Mouse (Mus musculus) lung, adult 2 months (tissue): Measurements from ENCODE around the gene Pdxdc1. TPM values are rescaled to one million over a fixed set of nuclear protein-coding genes. Genes with fewer than 3 reads are reported as not detected.

ENCODE experiments used
- DNase-seq: peaks from one replicate; pipeline ENCODE4 v3.0.0; 2022
- H3K4me1 ChIP-seq: fragments of 200-500 bp; 2 replicates; pipeline ENCODE4 v1.6.1; 2011; ENCODE audit warnings: low read length; ENCODE audit not compliant: control insufficient read depth, insufficient read depth
- H3K4me3 ChIP-seq: fragments of 200-500 bp; replicated peaks from 2 replicates; pipeline ENCODE3; 2011; ENCODE audit warnings: low read depth, mild to moderate bottlenecking, control low read depth, low read length; ENCODE audit errors: extremely low read depth
- CTCF ChIP-seq: fragments of 200-500 bp; IDR thresholded peaks from 2 replicates; pipeline ENCODE4 v1.5.1; 2011; ENCODE audit warnings: mild to moderate bottlenecking, low read length, control low read depth; ENCODE audit not compliant: insufficient read depth
- POLR2A ChIP-seq: fragments of 200-500 bp; IDR thresholded peaks from 2 replicates; pipeline ENCODE4 v1.6.1; 2011; ENCODE audit warnings: low read depth, mild to moderate bottlenecking, control low read depth, low read length, borderline replicate concordance; ENCODE audit errors: extremely low read depth
- WGBS: fragments of 180-500 bp; shearing (Covaris S2); methylation state at CpG from one replicate; pipeline ENCODE4 v1.1.7; 2018; 5-methylcytosine and 5-hydroxymethylcytosine counted together
- polyA plus RNA-seq: library from polyadenylated mRNA; depleted of rRNA; stranded (reverse); fragments of >200 nt; gene quantifications from 2 replicates; pipeline ENCODE4 v1.2.3, GENCODE M21; 2012

Pdxdc1 gene
- polyA plus RNA-seq, 1 experiment = 84.5 TPM

DNA sequence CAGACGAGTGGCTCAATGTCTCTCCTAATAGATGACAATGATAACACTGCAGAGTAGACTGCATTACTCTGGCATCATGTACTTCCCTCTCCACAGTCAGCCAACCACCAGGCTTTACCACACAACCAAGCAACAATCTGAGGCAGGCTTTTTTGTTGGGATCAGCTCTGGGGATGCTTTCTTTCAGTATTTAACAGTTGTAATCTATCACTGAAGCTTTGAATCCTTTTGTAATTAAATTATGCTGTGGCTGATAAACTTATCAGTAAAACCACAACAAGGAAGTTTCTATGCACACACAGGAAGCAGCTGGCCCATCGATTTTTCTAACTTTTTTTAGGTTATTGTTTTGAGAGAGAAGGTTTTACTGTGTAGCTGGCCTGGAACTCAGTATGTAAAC is 54.6 kb downstream of the Pdxdc1 start:
- no peak for DNase-seq
- H3K4me3 ChIP-seq = no peak overlapping the region
- H3K4me1 ChIP-seq = peaks cover 3% of the 10 kb centered on the region; the same call in 1 of the 2 replicates
- no peak for TF ChIP-seq CTCF
- TF ChIP-seq POLR2A = no peak
- WGBS = 26% methylated on average over 2 of the region's 2 CpGs

DNA sequence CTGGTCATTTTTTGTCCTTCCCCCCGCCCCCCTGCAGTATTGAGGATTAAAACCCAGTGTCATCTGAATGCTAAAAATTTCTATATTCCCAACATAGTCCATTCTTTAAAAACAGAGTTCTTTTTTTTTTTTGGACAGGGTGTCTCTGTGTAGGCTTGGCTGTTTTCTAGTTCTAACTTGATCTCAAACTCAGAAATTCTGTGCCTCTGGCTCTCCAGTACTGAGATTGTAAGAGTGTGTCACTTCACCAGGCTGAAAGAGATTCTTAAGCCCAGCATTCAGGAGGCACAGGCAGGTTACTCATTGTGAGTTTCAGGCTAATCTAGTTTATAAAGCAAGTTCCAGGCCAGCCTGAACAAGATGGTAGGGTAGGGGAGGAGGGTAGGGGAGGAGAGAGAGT is 56.3 kb downstream of the Pdxdc1 start:
- Histone ChIP-seq H3K4me3 (no peak overlapping the region), H3K4me1 (peaks cover 3% of the 10 kb centered on the region; the same call in 1 of the 2 replicates)
- 93% methylated on average over 1 of the region's 1 CpGs for WGBS
- no peak for DNase-seq
- TF ChIP-seq POLR2A = no peak
- TF ChIP-seq CTCF = no peak

DNA sequence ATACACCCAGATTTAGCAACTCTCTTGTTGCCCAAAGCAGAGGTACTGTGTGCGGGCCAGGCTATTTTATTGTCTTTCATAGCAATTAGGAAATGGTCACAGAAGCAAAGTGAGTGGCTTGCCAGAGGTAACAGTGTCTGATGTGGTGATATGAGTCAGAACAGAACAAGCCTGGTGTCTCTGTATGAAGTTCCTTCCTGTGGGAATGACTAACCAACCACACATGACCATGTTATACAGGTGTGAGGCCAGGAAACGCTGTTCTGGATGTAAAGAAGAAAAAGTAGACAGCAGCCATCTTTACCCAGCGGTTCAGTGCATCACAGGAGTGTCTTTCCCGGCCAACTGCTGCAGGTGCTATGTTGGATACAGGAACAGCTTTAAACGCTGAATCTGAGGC is 57.9 kb downstream of the Pdxdc1 start:
- DNase-seq = no peak
- peaks cover 3% of the 10 kb centered on the region; the same call in 1 of the 2 replicates for H3K4me1 ChIP-seq
- no peak overlapping the region for H3K4me3 ChIP-seq
- WGBS = 92% methylated on average over 5 of the region's 5 CpGs
- no peak for TF ChIP-seq CTCF
- TF ChIP-seq POLR2A = no peak

DNA sequence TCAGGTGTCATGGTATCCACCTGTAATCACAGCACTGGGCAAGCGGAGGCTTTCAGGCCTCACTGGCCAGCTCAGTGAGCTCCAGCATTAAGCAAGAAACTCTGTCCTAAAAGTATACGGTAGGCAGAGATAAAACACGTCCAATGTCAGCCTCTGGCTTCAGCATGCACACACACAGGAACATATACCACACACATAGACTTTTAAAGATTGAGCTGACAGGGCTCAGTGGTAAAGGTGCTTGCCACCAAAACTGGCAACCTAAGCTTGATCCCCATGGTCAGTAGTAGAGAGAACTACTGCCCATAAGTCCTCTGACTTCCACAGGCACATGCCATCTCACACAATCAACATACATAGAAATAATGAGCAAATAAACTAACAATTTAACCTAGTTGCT is 62.0 kb downstream of the Pdxdc1 start:
- Histone ChIP-seq H3K4me3 (no peak overlapping the region), H3K4me1 (no peaks in the 10 kb centered on the region)
- DNase-seq = no peak
- TF ChIP-seq POLR2A = no peak
- no peak for TF ChIP-seq CTCF
- 88% methylated on average over 3 of the region's 3 CpGs for WGBS

DNA sequence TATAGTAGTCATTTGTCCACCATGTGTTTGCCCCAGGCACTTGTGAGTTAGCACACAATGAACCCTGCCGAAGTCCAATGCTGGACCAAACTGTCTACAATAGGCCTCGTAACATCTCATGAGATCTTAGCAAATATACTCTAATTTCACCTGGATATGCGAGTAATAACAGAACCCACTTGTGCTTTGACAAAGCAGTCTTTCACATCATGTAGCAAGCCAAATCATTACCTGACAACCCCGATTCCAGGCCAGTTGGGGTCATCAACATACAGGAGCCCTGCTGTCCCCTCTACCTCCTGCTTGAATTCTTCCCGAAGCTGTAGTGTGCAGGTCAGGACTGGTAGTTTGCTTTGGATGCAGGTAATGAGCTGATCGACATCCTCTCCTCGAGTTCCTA is 62.9 kb downstream of the Pdxdc1 start:
- no peak for DNase-seq
- no peaks in the 10 kb centered on the region for H3K4me1 ChIP-seq
- WGBS = 85% methylated on average over 7 of the region's 7 CpGs
- TF ChIP-seq POLR2A = no peak
- TF ChIP-seq CTCF = no peak
- H3K4me3 ChIP-seq = no peak overlapping the region

DNA sequence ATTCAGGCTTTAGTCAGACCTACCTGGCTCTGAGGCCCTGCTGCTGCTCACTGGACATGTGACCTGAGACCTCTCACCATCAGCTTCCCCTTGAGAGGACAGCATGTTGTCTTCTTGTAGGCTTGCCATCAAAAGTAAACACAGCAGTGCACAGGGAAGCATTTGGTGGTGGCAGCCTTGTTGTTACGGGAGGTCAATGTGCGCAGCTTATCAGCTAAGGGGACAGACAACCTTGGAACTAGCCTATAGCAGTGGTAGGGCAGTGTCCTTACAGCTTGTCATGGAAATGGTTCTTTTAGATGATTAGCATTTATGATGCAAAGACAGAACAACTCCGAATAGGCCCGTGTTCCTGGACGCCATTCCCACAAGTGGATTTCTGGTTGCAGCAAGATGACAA is 68.5 kb downstream of the Pdxdc1 start:
- TF ChIP-seq CTCF (no peak), POLR2A (no peak)
- Histone ChIP-seq H3K4me1 (no peaks in the 10 kb centered on the region), H3K4me3 (no peak overlapping the region)
- DNase-seq = no peak
- WGBS = 90% methylated on average over 5 of the region's 5 CpGs

DNA sequence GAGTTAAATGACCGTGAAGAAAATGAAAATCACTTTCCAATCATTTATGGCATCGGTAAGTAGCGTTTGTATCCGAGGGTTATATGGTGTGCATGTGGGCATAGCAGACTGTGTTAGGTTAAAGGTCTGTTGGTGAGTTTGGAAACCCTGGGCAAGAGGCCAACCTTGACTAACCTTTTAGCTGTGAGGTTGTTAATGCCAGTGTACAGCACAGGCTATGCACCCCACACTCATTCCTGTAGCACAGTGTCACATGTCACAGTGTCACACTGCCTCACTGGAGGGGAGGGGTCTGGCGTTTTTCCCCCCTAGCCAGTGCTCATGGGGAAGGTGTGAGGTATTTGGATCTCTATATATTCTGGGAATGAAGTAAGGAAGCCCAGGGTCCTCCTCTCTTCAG is 71.3 kb downstream of the Pdxdc1 start:
- Histone ChIP-seq H3K4me1 (no peaks in the 10 kb centered on the region), H3K4me3 (no peak overlapping the region)
- 79% methylated on average over 5 of the region's 5 CpGs for WGBS
- DNase-seq = no peak
- no peak for TF ChIP-seq POLR2A
- no peak for TF ChIP-seq CTCF

DNA sequence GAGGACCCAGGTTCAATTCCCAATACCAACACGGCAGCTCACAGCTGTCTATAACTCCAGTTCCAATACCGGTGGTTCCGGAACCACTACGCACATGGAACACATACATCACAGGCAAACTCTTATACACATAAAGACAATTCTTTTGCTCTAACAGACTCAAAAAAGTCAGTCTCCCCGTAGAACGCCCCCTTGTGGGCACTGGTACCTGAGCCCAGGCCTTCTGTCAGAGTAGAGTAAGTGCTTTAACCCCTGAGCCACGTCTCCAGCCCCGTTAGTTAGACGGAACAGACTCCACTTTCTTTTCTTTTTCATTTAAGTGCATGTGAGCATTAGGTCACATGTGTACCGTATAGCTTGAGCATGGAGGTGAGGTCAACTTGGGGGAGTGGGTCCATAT is 72.5 kb downstream of the Pdxdc1 start:
- H3K4me3 ChIP-seq = no peak overlapping the region
- no peaks in the 10 kb centered on the region; the same call in 1 of the 2 replicates for H3K4me1 ChIP-seq
- no peak for DNase-seq
- WGBS = 90% methylated on average over 10 of the region's 10 CpGs
- TF ChIP-seq CTCF (no peak), POLR2A (no peak)

DNA sequence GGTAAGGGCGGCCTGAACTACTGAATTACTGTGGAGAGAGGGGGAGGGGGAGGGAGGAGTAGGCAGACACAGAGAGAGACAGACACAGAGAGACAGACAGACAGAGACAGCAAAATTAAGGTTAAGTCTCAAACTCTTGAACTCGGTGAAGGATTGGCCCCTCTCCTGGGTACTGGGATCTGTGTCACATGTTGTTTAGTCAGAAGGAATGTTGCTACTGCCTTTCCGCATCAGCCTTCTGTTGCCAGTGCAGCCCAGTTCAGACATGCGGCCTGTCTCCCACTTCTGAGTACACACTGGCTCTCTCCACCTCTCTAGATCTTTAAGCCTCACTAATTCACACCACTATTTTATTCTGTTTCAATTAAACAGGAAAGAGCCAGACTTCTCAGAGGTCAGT is 76.4 kb downstream of the Pdxdc1 start:
- WGBS = 67% methylated on average over 4 of the region's 4 CpGs
- no peak for TF ChIP-seq POLR2A
- no peak for TF ChIP-seq CTCF
- DNase-seq = no peak
- no peaks in the 10 kb centered on the region; the same call in 1 of the 2 replicates for H3K4me1 ChIP-seq
- no peak overlapping the region for H3K4me3 ChIP-seq

DNA sequence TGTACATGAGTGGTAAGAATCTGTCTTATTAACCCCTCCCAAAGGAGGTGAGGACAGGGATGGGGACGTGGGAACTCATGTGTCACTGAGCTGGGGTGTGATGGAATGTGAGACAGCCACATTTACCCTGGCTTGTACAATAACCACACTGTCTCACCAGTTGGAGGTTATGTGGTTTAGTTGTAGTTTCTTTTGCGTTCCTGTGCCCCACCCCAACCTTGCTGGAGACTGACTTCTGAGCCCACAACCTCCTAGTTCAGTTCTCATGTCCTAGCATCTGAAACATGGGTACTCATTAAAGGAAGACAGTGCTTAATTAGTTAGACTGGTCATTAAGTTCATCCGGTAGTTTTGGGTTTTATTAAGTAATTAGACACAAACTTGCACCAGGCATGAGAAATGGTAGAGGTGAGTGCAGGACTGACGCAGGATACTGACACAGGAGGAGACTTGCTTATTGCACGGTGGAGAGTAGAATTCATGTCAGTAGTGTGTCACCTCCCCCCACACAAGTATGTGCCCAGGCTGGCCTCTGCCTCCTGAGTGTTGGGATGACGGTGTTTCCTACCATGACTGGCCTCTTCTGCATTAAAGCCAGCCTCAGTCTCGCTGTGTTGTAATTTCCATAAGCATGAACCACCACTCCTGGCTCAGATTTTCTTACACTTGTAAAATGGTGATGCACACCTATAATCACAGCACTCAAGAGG is 77.0 kb downstream of the Pdxdc1 start:
- H3K4me1 ChIP-seq = no peaks in the 10 kb centered on the region; the same call in 1 of the 2 replicates
- 63% methylated on average over 7 of the region's 7 CpGs for WGBS

DNA sequence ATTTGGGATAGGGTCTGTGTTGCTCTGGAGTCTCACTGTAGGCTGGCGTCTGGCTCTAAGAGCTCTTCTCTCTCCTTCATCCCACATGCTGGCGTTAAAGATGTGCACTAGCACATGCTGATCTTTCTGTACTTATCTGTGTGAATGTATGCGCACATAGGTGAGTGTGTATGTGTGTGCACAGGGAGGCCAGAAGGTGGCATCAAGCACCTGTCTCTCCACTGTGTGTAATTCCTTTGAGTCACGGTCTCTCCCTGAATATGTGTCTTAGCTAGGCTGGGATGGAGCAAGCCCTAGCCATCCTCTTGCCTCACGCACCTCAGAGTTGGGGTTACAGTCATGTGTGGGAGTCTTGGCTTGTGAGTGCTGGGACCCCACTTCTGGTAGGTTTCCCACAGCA is 82.2 kb downstream of the Pdxdc1 start:
- WGBS = 96% methylated on average over 5 of the region's 5 CpGs
- no peak for DNase-seq
- H3K4me1 ChIP-seq = peaks cover 7% of the 10 kb centered on the region; the same call in 1 of the 2 replicates
- no peak overlapping the region for H3K4me3 ChIP-seq
- TF ChIP-seq CTCF = no peak
- TF ChIP-seq POLR2A = no peak

More for the DNA sequence above, 77.0 kb downstream of the Pdxdc1 start:
- H3K4me3 ChIP-seq = no peak overlapping the region
- no peak for TF ChIP-seq CTCF
- no peak for TF ChIP-seq POLR2A
- no peak for DNase-seq
